Mouse (Mus musculus) stomach, embryonic 16.5 days (tissue): Measurements from ENCODE around the gene Mrpl10. TPM values are rescaled to one million over a fixed set of nuclear protein-coding genes. Genes with fewer than 3 reads are reported as not detected.
A peak's percentile ranks its signal among the peaks of the same experiment; 100 is the strongest.

Experiments used
- ATAC-seq: fragments of 200-750 bp; cut with Nextera tagmentation; 2 replicates; pipeline ENCODE4 v1.8.0; 2017; ENCODE audit warnings: moderate number of reproducible peaks, moderate TSS enrichment; ENCODE audit not compliant: insufficient read depth, low FRiP score
- H3K27ac ChIP-seq: fragments of 300-500 bp; sonication (generic); 2 replicates; pipeline ENCODE4 v1.5.1; 2014; ENCODE audit warnings: low read length
- H3K27me3 ChIP-seq: fragments of 300-500 bp; sonication (generic); 2 replicates; pipeline ENCODE4 v1.6.1; 2014; ENCODE audit warnings: low read length, control low read depth, mixed read lengths; ENCODE audit not compliant: control insufficient read depth, insufficient read depth
- H3K36me3 ChIP-seq: fragments of 300-500 bp; sonication (generic); 2 replicates; pipeline ENCODE4 v1.6.1; 2014; ENCODE audit warnings: low read length; ENCODE audit not compliant: control insufficient read depth, insufficient read depth
- H3K4me1 ChIP-seq: fragments of 300-500 bp; sonication (generic); 2 replicates; pipeline ENCODE4 v1.6.1; 2014; ENCODE audit warnings: low read length, control low read depth, mixed read lengths; ENCODE audit not compliant: control insufficient read depth, insufficient read depth
- H3K4me2 ChIP-seq: fragments of 300-500 bp; sonication (generic); 2 replicates; pipeline ENCODE4 v1.6.1; 2014; ENCODE audit warnings: low read depth, low read length, mixed read lengths
- H3K4me3 ChIP-seq: fragments of 300-500 bp; sonication (generic); replicated peaks from 2 replicates; pipeline ENCODE4 v1.5.1; 2014; ENCODE audit warnings: mild to moderate bottlenecking, low read length
- H3K9ac ChIP-seq: fragments of 300-500 bp; sonication (generic); 2 replicates; pipeline ENCODE4 v1.6.1; 2014; ENCODE audit warnings: low read length
- H3K9me3 ChIP-seq: fragments of 300-500 bp; sonication (generic); replicated peaks from 2 replicates; pipeline ENCODE4 v1.6.1; 2016; ENCODE audit warnings: low read length, control low read depth; ENCODE audit not compliant: control insufficient read depth
- WGBS: fragments of 180-500 bp; shearing (Covaris S2); extraction: QIAGEN DNeasy Blood & Tissue Kit; methylation state at CpG from one replicate; pipeline ENCODE4 v1.1.7; 2014; 5-methylcytosine and 5-hydroxymethylcytosine counted together
- polyA plus RNA-seq: library from polyadenylated mRNA; unstranded; fragments of >200 nt; fragmentation: Nextera tagmentation; extraction: Ambion mirVana; gene quantifications from 2 replicates; pipeline ENCODE4 v1.2.1, GENCODE M21; 2015

Gene Mrpl10
- polyA plus RNA-seq, 1 experiment from 2014 or later, result 76.7 TPM

DNA sequence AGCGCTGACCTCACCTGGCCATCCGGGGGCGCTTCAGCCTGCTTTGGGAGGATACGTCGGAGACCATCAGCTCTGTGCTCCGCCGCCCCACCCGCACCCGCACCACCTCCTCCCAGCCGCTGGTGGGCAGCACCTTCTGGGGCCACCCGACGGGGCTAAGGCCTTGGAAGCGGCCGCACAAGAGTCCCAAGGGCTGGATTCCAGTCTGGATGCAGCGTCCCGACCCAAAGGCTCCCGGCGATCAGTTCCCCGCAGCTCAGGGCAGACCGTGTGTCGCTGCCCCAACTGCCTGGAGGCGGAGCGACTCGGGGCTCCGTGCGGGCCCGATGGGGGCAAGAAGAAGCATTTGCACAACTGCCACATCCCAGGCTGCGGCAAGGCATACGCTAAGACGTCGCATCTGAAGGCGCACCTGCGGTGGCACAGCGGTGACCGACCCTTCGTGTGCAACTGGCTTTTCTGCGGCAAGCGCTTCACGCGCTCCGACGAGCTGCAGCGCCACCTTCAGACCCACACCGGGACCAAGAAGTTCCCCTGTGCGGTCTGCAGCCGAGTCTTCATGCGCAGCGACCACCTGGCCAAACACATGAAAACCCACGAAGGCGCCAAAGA lies 19.4 kb upstream of the Mrpl10 start:
- Histone ChIP-seq H3K9ac (peak overlapping the region; percentile 81), H3K9me3 (no peaks in the 10 kb centered on the region), H3K4me1 (peaks cover 22% of the 10 kb centered on the region), H3K4me3 (peak overlapping the region; percentile 62), H3K27ac (no peak overlapping the region), H3K27me3 (peaks cover 44% of the 10 kb centered on the region), H3K36me3 (no peaks in the 10 kb centered on the region), H3K4me2 (peak overlapping the region; percentile 95)
- peak; percentile 35; the same call in 1 of the 2 replicates for ATAC-seq
- WGBS, result under 1% methylated on average over 50 of the region's 50 CpGs

- Histone ChIP-seq H3K27me3 (peaks cover 30% of the 10 kb centered on the region), H3K4me1 (peaks cover 17% of the 10 kb centered on the region), H3K4me3 (no peak overlapping the region), H3K9ac (peak overlapping the region; percentile 72; the same call in 1 of the 2 replicates), H3K9me3 (no peaks in the 10 kb centered on the region), H3K27ac (peak overlapping the region; percentile 44; the same call in 1 of the 2 replicates), H3K36me3 (no peaks in the 10 kb centered on the region), H3K4me2 (no peak overlapping the region)
- WGBS, result 45% methylated on average over 10 of the region's 10 CpGs
- no peak for ATAC-seq
Observed at GRCm38 (mm10) chr11:97024977-97025376, 16.4 kb upstream of the Mrpl10 start.

DNA sequence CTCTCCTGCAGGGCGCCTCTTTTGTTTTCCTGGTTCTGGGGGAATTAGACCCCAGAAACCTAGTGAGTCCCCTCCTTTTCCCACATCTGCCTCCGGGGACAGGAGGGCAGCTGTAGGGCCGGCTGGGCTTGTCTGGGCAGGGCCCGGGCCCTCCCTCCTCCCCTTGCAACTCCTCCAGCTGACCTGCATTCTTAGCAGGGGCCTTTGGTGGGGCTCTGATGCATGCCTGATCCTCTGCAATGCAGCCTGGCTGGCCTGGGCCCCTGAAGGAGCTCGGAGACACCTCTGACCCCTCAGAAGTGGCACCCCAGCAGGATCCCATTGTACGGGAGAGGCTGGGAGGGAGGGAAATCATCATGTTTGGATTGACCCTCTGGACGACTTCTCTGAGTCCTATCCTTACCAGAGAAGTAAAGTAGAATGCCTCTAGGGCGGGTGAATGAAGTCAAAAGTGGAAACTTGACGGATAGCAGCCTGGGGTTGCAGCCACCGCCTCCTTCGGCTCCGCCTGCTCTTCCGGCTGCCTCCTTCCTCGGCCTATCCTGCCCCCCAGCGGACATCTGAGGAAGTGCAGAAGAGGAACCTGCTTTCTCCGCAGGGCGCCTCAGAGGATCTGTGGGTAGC lies 15.5 kb upstream of the Mrpl10 start:
- ATAC-seq, result peak; percentile 63
- 3% methylated on average over 17 of the region's 17 CpGs for WGBS
- Histone ChIP-seq H3K36me3 (no peaks in the 10 kb centered on the region), H3K4me3 (peak overlapping the region; percentile 37), H3K9ac (peak overlapping the region; percentile 72), H3K4me1 (peaks cover 22% of the 10 kb centered on the region), H3K27ac (peak overlapping the region; percentile 93), H3K27me3 (peaks cover 27% of the 10 kb centered on the region), H3K9me3 (no peaks in the 10 kb centered on the region), H3K4me2 (peak overlapping the region; percentile 61)

GRCm38 (mm10) chr11:97029686-97030417 lies 11.5 kb upstream of the Mrpl10 start, which contains the start of gene Scrn2:
Gene Scrn2 (plus strand): TSS chr11:97029938.
- under 1% methylated on average over 25 of the region's 25 CpGs for WGBS
- peak within 1 kb of the TSS; percentile 65 for H3K27ac ChIP-seq
- peak within 1 kb of the TSS; percentile 61 for H3K4me3 ChIP-seq
- no peaks in the 10 kb centered on the region for H3K36me3 ChIP-seq
- no peaks in the 10 kb centered on the region for H3K9me3 ChIP-seq
- no peaks in the 10 kb centered on the region for H3K27me3 ChIP-seq
- peaks cover 13% of the 10 kb centered on the region for H3K4me1 ChIP-seq
- H3K4me2 ChIP-seq, result peak within 1 kb of the TSS; percentile 83
- peak within 1 kb of the TSS; percentile 78 for H3K9ac ChIP-seq
- peak; percentile 76 for ATAC-seq

- H3K9ac ChIP-seq, result peak overlapping the region; percentile 78
- peak overlapping the region; percentile 61 for H3K4me3 ChIP-seq
- 16% methylated on average over 15 of the region's 15 CpGs for WGBS
- no peak overlapping the region for H3K27ac ChIP-seq
- no peaks in the 10 kb centered on the region for H3K9me3 ChIP-seq
- H3K27me3 ChIP-seq, result no peaks in the 10 kb centered on the region
- ATAC-seq, result no peak
- H3K4me2 ChIP-seq, result peak overlapping the region; percentile 83
- H3K4me1 ChIP-seq, result peaks cover 11% of the 10 kb centered on the region
- no peaks in the 10 kb centered on the region for H3K36me3 ChIP-seq
Observed at GRCm38 (mm10) chr11:97030426-97030825, 10.9 kb upstream of the Mrpl10 start.

GRCm38 (mm10) chr11:97031977-97032376 lies 9.4 kb upstream of the Mrpl10 start:
- H3K9me3 ChIP-seq, result no peaks in the 10 kb centered on the region
- no peak for ATAC-seq
- WGBS, result 79% methylated on average over 12 of the region's 12 CpGs
- H3K4me3 ChIP-seq, result no peak overlapping the region
- no peak overlapping the region for H3K27ac ChIP-seq
- H3K27me3 ChIP-seq, result no peaks in the 10 kb centered on the region
- no peak overlapping the region for H3K4me2 ChIP-seq
- H3K4me1 ChIP-seq, result peaks cover 6% of the 10 kb centered on the region
- H3K9ac ChIP-seq, result no peak overlapping the region
- H3K36me3 ChIP-seq, result no peaks in the 10 kb centered on the region

DNA sequence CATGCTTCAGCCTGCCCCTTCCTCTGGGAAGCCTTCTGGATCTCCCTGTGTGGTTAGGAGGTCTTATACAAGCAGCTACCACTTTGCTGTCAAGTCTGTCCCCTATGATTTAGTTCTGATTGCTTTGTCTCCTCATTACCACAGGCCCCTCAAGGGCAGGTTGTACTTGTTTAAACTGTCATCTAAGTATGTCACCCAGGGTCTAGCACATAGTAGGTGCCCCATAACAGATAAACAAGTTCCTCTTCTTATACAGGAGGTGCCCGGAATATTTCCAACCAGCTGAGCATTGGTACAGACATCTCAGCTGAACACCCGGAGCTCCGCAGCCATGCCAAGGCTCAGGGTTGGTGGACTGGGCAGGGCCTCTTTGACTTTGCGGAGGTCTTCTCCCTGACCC lies 8.9 kb upstream of the Mrpl10 start:
- Histone ChIP-seq H3K9ac (no peak overlapping the region), H3K4me2 (no peak overlapping the region), H3K9me3 (no peaks in the 10 kb centered on the region), H3K4me1 (peaks cover 6% of the 10 kb centered on the region), H3K27me3 (no peaks in the 10 kb centered on the region), H3K4me3 (no peak overlapping the region), H3K36me3 (no peaks in the 10 kb centered on the region), H3K27ac (no peak overlapping the region)
- no peak for ATAC-seq
- 97% methylated on average over 4 of the region's 4 CpGs for WGBS

DNA sequence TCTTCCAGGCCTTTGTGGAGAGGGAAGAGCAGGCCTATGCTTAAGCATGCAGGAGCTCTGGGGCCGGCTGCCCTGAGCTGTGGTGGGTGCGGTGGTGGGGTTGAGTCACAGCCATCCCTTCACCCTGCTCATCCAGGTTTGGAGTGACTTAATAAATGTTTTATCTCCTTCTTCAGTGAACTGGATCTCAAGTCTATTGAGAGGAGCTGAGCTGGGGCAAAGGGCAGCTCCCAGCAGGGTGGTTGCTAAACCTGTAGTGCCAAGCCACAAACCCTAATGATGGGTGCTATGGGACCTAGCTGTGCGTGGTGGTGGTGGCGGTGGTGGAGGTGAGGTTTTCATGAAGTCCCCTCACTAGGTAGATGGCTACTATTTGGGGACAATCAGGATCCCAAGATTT lies 7.6 kb upstream of the Mrpl10 start:
- H3K36me3 ChIP-seq, result no peaks in the 10 kb centered on the region
- H3K27me3 ChIP-seq, result no peaks in the 10 kb centered on the region
- no peaks in the 10 kb centered on the region for H3K9me3 ChIP-seq
- 92% methylated on average over 4 of the region's 4 CpGs for WGBS
- no peak overlapping the region for H3K9ac ChIP-seq
- peaks cover 6% of the 10 kb centered on the region for H3K4me1 ChIP-seq
- no peak overlapping the region for H3K27ac ChIP-seq
- H3K4me3 ChIP-seq, result no peak overlapping the region
- H3K4me2 ChIP-seq, result no peak overlapping the region
- ATAC-seq, result no peak

DNA sequence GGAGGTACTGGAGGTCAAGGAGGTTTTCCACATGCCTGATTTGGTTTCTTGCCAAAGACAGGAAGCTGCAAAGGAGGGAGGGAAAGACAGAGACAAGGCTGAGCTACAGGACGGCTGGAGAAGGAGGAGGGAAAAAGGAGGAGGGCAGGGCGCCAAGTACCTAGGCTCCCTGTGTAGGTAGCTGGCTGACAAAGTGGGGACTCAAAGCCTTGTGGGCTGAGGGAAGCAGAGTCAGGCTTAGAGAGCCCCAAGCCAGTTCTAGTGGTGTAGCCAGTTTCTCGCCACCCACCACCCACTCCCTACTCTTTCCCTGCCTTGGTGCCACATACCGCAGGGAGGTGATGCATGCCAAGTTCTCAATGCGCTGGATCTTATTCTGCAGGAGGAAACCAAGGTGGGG lies 5.2 kb upstream of the Mrpl10 start:
- Histone ChIP-seq H3K27me3 (no peaks in the 10 kb centered on the region), H3K27ac (no peak overlapping the region), H3K9ac (no peak overlapping the region), H3K9me3 (no peaks in the 10 kb centered on the region), H3K4me2 (no peak overlapping the region), H3K4me1 (0 out of 2 replicates have a peak, but pooled peaks cover 2% of the 10 kb centered on the region), H3K36me3 (no peaks in the 10 kb centered on the region), H3K4me3 (no peak overlapping the region)
- WGBS, result 76% methylated on average over 5 of the region's 5 CpGs
- ATAC-seq, result no peak
